Mouse (Mus musculus): ENCODE results near the gene Etv6. TPM values are rescaled to one million over a fixed set of nuclear protein-coding genes. Genes with fewer than 3 reads are reported as not detected.

Etv6 gene
- polyA plus RNA-seq, 1 experiment from 2014 or later: 16.0 TPM

GRCm38 (mm10) chr6:134293615-134294508, 258.4 kb downstream of the Etv6 start:
- Histone ChIP-seq H3K4me2 (no peak overlapping the region), H3K9ac (ENCODE audit: low read depth, low read length) (no peak overlapping the region), H3K4me3 (ENCODE audit: low read depth, low read length) (no peak overlapping the region), H3K36me3 (ENCODE audit: control insufficient read depth, insufficient read depth, low read length) (no peaks in the 10 kb centered on the region), H3K27me3 (ENCODE audit: control insufficient read depth, insufficient read depth, low read length) (no peaks in the 10 kb centered on the region), H3K27ac (ENCODE audit: low read depth, low read length) (no peak overlapping the region), H3K4me1 (ENCODE audit: control insufficient read depth, insufficient read depth, low read length) (peaks cover 2% of the 10 kb centered on the region; the same call in 1 of the 2 replicates), H3K9me3 (replicated peaks; ENCODE audit: control insufficient read depth, low read length) (no peaks in the 10 kb centered on the region)
- no peak for ATAC-seq (replicated peaks; ENCODE audit: insufficient number of reproducible peaks, low FRiP score, low TSS enrichment)
- 34% methylated on average over 9 of the region's 9 CpGs for WGBS (ENCODE audit: insufficient replicate concordance)

GRCm38 (mm10) chr6:134297884-134298619, 262.6 kb downstream of the Etv6 start:
- WGBS (ENCODE audit: insufficient replicate concordance): 70% methylated on average over 13 of the region's 13 CpGs
- ATAC-seq (replicated peaks; ENCODE audit: insufficient number of reproducible peaks, low FRiP score, low TSS enrichment): no peak
- no peak overlapping the region for H3K9ac ChIP-seq (ENCODE audit: low read depth, low read length)

GRCm38 (mm10) chr6:134301951-134302350, 266.5 kb downstream of the Etv6 start:
- Histone ChIP-seq H3K36me3 (ENCODE audit: control insufficient read depth, insufficient read depth, low read length) (no peaks in the 10 kb centered on the region), H3K27me3 (ENCODE audit: control insufficient read depth, insufficient read depth, low read length) (no peaks in the 10 kb centered on the region), H3K9me3 (replicated peaks; ENCODE audit: control insufficient read depth, low read length) (no peaks in the 10 kb centered on the region), H3K27ac (ENCODE audit: low read depth, low read length) (no peak overlapping the region), H3K4me3 (ENCODE audit: low read depth, low read length) (no peak overlapping the region), H3K4me2 (no peak overlapping the region), H3K9ac (ENCODE audit: low read depth, low read length) (no peak overlapping the region), H3K4me1 (ENCODE audit: control insufficient read depth, insufficient read depth, low read length) (no peaks in the 10 kb centered on the region)
- no peak for ATAC-seq (replicated peaks; ENCODE audit: insufficient number of reproducible peaks, low FRiP score, low TSS enrichment)
- WGBS (ENCODE audit: insufficient replicate concordance): 70% methylated on average over 1 of the region's 1 CpGs

More at GRCm38 (mm10) chr6:134297884-134298619, 262.6 kb downstream of the Etv6 start:
- H3K36me3 ChIP-seq (ENCODE audit: control insufficient read depth, insufficient read depth, low read length): no peaks in the 10 kb centered on the region
- H3K27me3 ChIP-seq (ENCODE audit: control insufficient read depth, insufficient read depth, low read length): no peaks in the 10 kb centered on the region
- no peak overlapping the region for H3K27ac ChIP-seq (ENCODE audit: low read depth, low read length)
- H3K4me3 ChIP-seq (ENCODE audit: low read depth, low read length): no peak overlapping the region
- peaks cover 2% of the 10 kb centered on the region; the same call in 1 of the 2 replicates for H3K4me1 ChIP-seq (ENCODE audit: control insufficient read depth, insufficient read depth, low read length)
- no peaks in the 10 kb centered on the region for H3K9me3 ChIP-seq (replicated peaks; ENCODE audit: control insufficient read depth, low read length)
- no peak overlapping the region for H3K4me2 ChIP-seq

GRCm38 (mm10) chr6:134311346-134311745, 275.8 kb downstream of the Etv6 start:
- WGBS (ENCODE audit: insufficient replicate concordance): 81% methylated on average over 4 of the region's 4 CpGs
- no peak overlapping the region for H3K27ac ChIP-seq (ENCODE audit: low read depth, low read length)
- no peak overlapping the region for H3K4me2 ChIP-seq
- H3K36me3 ChIP-seq (ENCODE audit: control insufficient read depth, insufficient read depth, low read length): no peaks in the 10 kb centered on the region
- no peaks in the 10 kb centered on the region for H3K9me3 ChIP-seq (replicated peaks; ENCODE audit: control insufficient read depth, low read length)
- no peaks in the 10 kb centered on the region for H3K27me3 ChIP-seq (ENCODE audit: control insufficient read depth, insufficient read depth, low read length)
- no peak overlapping the region for H3K9ac ChIP-seq (ENCODE audit: low read depth, low read length)
- no peaks in the 10 kb centered on the region for H3K4me1 ChIP-seq (ENCODE audit: control insufficient read depth, insufficient read depth, low read length)
- H3K4me3 ChIP-seq (ENCODE audit: low read depth, low read length): no peak overlapping the region
- no peak for ATAC-seq (replicated peaks; ENCODE audit: insufficient number of reproducible peaks, low FRiP score, low TSS enrichment)

- no peaks in the 10 kb centered on the region for H3K9me3 ChIP-seq (replicated peaks; ENCODE audit: control insufficient read depth, low read length)
- no peak overlapping the region for H3K27ac ChIP-seq (ENCODE audit: low read depth, low read length)
- H3K4me3 ChIP-seq (ENCODE audit: low read depth, low read length): no peak overlapping the region
- H3K9ac ChIP-seq (ENCODE audit: low read depth, low read length): no peak overlapping the region
- H3K4me1 ChIP-seq (ENCODE audit: control insufficient read depth, insufficient read depth, low read length): no peaks in the 10 kb centered on the region
- ATAC-seq (replicated peaks; ENCODE audit: insufficient number of reproducible peaks, low FRiP score, low TSS enrichment): no peak
- H3K36me3 ChIP-seq (ENCODE audit: control insufficient read depth, insufficient read depth, low read length): no peaks in the 10 kb centered on the region
- no peaks in the 10 kb centered on the region for H3K27me3 ChIP-seq (ENCODE audit: control insufficient read depth, insufficient read depth, low read length)
- no peak overlapping the region for H3K4me2 ChIP-seq
- WGBS (ENCODE audit: insufficient replicate concordance): 89% methylated on average over 8 of the region's 8 CpGs
Observed at GRCm38 (mm10) chr6:134312571-134312970, 277.1 kb downstream of the Etv6 start.

- H3K36me3 ChIP-seq (ENCODE audit: control insufficient read depth, insufficient read depth, low read length): no peaks in the 10 kb centered on the region
- no peaks in the 10 kb centered on the region for H3K27me3 ChIP-seq (ENCODE audit: control insufficient read depth, insufficient read depth, low read length)
- no peak for ATAC-seq (replicated peaks; ENCODE audit: insufficient number of reproducible peaks, low FRiP score, low TSS enrichment)
- no peak overlapping the region for H3K4me3 ChIP-seq (ENCODE audit: low read depth, low read length)
- H3K27ac ChIP-seq (ENCODE audit: low read depth, low read length): no peak overlapping the region
- no peak overlapping the region for H3K9ac ChIP-seq (ENCODE audit: low read depth, low read length)
- H3K9me3 ChIP-seq (replicated peaks; ENCODE audit: control insufficient read depth, low read length): no peaks in the 10 kb centered on the region
- 89% methylated on average over 13 of the region's 13 CpGs for WGBS (ENCODE audit: insufficient replicate concordance)
- H3K4me2 ChIP-seq: no peak overlapping the region
- no peaks in the 10 kb centered on the region for H3K4me1 ChIP-seq (ENCODE audit: control insufficient read depth, insufficient read depth, low read length)
Observed at GRCm38 (mm10) chr6:134317371-134317770, 281.9 kb downstream of the Etv6 start.

Other genes starting within 250 kb of the Etv6 start
- gene Kap, start 181.9 kb upstream of the Etv6 start, polyA plus RNA-seq (2014; fragmentation: Nextera tagmentation; extraction: Ambion mirVana): not detected in 2 replicates

All from heart, embryonic 11.5 days (tissue).